18 mouse cellular contexts compared by ENCODE assay signal in genomic region chr4:127535630-127536029, GRCm38 (mm10).
DNase-seq lines count a peak whose midpoint lies in the region; ATAC-seq and TF ChIP-seq lines count a peak whose summit lies in the region.
"Had no signal": no experiment of that assay in that cellular context is flagged by ENCODE, and none has a peak within 500 bp of the region (broad histone marks: within the 10 kb centered on the region; RNA-seq: fewer than 3 reads in every experiment).

No protein-coding gene starts in this region.

- H3K79me2 ChIP-seq in MEL (ENCODE audit: control insufficient read depth, insufficient read depth, low read length, poor library complexity) = no peaks in the 10 kb centered on the region

- no peaks in the 10 kb centered on the region for H3K36me3 ChIP-seq in liver, postnatal 0 days (replicated peaks; ENCODE audit: insufficient read depth, low read length)
- no peaks in the 10 kb centered on the region for H3K36me3 ChIP-seq in MEL (ENCODE audit: control insufficient read depth in 1 of 2, insufficient read depth in 2 of 2, low read length in 2 of 2)
- no peaks in the 10 kb centered on the region for H3K36me3 ChIP-seq in testis, adult 2 months (ENCODE audit: control insufficient read depth, insufficient read depth, low read length)
- H3K36me3 ChIP-seq: forebrain, embryonic 15.5 days; limb, embryonic 13.5 days; neural tube, embryonic 12.5 days had no signal

- no peaks in the 10 kb centered on the region for H3K27me3 ChIP-seq in liver, postnatal 0 days (ENCODE audit: insufficient read depth, low read length)
- no peaks in the 10 kb centered on the region for H3K27me3 ChIP-seq in MEL (ENCODE audit: control insufficient read depth in 1 of 2, insufficient read depth in 2 of 2, low read length in 2 of 2)
- H3K27me3 ChIP-seq in testis, adult 2 months (ENCODE audit: control insufficient read depth, insufficient read depth, low read length) = no peaks in the 10 kb centered on the region
- H3K27me3 ChIP-seq: forebrain, embryonic 15.5 days; limb, embryonic 13.5 days; neural tube, embryonic 12.5 days had no signal

- H3K9ac ChIP-seq in liver, postnatal 0 days (replicated peaks) = no peak overlapping the region
- H3K9ac ChIP-seq in MEL (ENCODE audit: control insufficient read depth, low read depth, low read length, poor library complexity, severe bottlenecking) = no peak overlapping the region
- H3K9ac ChIP-seq: forebrain, embryonic 15.5 days; limb, embryonic 13.5 days; neural tube, embryonic 12.5 days had no signal

- H3K9me3 ChIP-seq in liver, postnatal 0 days (ENCODE audit: low read length) = 0 out of 2 replicates have a peak, but pooled peaks cover 4% of the 10 kb centered on the region
- no peaks in the 10 kb centered on the region for H3K9me3 ChIP-seq in MEL (replicated peaks; ENCODE audit: insufficient read depth, low read length)
- H3K9me3 ChIP-seq: forebrain, embryonic 15.5 days; limb, embryonic 13.5 days; neural tube, embryonic 12.5 days had no signal

- no peak for TF ChIP-seq POLR2A in MEL (IDR thresholded peaks at IDR 0.05; ENCODE audit: control insufficient read depth in 1 of 2, insufficient read depth in 1 of 2, low read depth in 1 of 2, low read length in 2 of 2, poor library complexity in 1 of 2)
- no peak for TF ChIP-seq POLR2A in testis, adult 2 months (IDR thresholded peaks at IDR 0.05; ENCODE audit: control insufficient read depth, low read depth, low read length)

- intact Hi-C loops in gastrocnemius, adult 2 months (cut with DNase I) = no loop called here
- intact Hi-C loops in gastrocnemius, postnatal 36 days (cut with DNase I) = no loop called here

- no peak overlapping the region for H3K27ac ChIP-seq in gastrocnemius, adult 2 months
- no peak overlapping the region for H3K27ac ChIP-seq in liver, postnatal 0 days (ENCODE audit: low read depth)
- no peak overlapping the region for H3K27ac ChIP-seq in MEL (ENCODE audit: control insufficient read depth, low read depth, low read length)
- no peak overlapping the region for H3K27ac ChIP-seq in testis, adult 2 months (ENCODE audit: control insufficient read depth, insufficient read depth, low read depth, low read length)
- H3K27ac ChIP-seq: forebrain, embryonic 15.5 days; limb, embryonic 13.5 days; neural tube, embryonic 12.5 days had no signal

- peak; percentile 45 for TF ChIP-seq CTCF in gastrocnemius, adult 2 months (IDR thresholded peaks at IDR 0.05)
- peak; percentile 56 for TF ChIP-seq CTCF in liver, postnatal 0 days (IDR thresholded peaks at IDR 0.05; ENCODE audit: low read depth)
- TF ChIP-seq CTCF in MEL (IDR thresholded peaks at IDR 0.05 in 2 of 3, conservative IDR thresholded peaks at IDR 0.05 in 1 of 3; ENCODE audit: control insufficient read depth in 1 of 3, insufficient read depth in 1 of 3, low read depth in 2 of 3, low read length in 3 of 3, poor library complexity in 1 of 3, severe bottlenecking in 1 of 3) = peak; percentile 14 to 41 (median 37); a peak in 5 of 6 replicates
- TF ChIP-seq CTCF in testis, adult 2 months (IDR thresholded peaks at IDR 0.05; ENCODE audit: control insufficient read depth, insufficient read depth, insufficient replicate concordance, low read depth, low read length) = peak; percentile 72; the same call in 1 of the 2 replicates

- no peaks in the 10 kb centered on the region for H3K4me1 ChIP-seq in liver, postnatal 0 days (ENCODE audit: insufficient read depth)
- H3K4me1 ChIP-seq in MEL (ENCODE audit: control insufficient read depth in 1 of 2, insufficient read depth in 2 of 2, low read length in 2 of 2) = no peaks in the 10 kb centered on the region
- peaks cover 4% of the 10 kb centered on the region for H3K4me1 ChIP-seq in testis, adult 2 months (ENCODE audit: control insufficient read depth, insufficient read depth, low read length)
- H3K4me1 ChIP-seq: forebrain, embryonic 15.5 days; limb, embryonic 13.5 days; neural tube, embryonic 12.5 days had no signal

- WGBS in liver, postnatal 0 days (ENCODE audit: insufficient replicate concordance) = 75% methylated on average over 7 of the region's 7 CpGs

- H3K4me2 ChIP-seq in liver, postnatal 0 days (ENCODE audit: low read depth, low read length) = no peak overlapping the region
- H3K4me2 ChIP-seq: forebrain, embryonic 15.5 days; heart, embryonic 11.5 days; limb, embryonic 13.5 days; neural tube, embryonic 12.5 days had no signal

- TF ChIP-seq RAD21 in MEL (IDR thresholded peaks at IDR 0.05; ENCODE audit: low read depth, low read length) = no peak; the same call in 1 of the 2 replicates

- no peak for ATAC-seq in liver, postnatal 0 days
- ATAC-seq: forebrain, embryonic 15.5 days; intestine, embryonic 16.5 days had no signal

- TF ChIP-seq EP300 in liver, postnatal 0 days (IDR thresholded peaks at IDR 0.05; ENCODE audit: low read depth) = no peak
- no peak for TF ChIP-seq EP300 in MEL (IDR thresholded peaks at IDR 0.05; ENCODE audit: low read depth in 1 of 2, low read length in 2 of 2)

- no peak overlapping the region for H3K4me3 ChIP-seq in gastrocnemius, adult 2 months
- no peak overlapping the region for H3K4me3 ChIP-seq in liver, postnatal 0 days (ENCODE audit: low read depth, low read length)
- H3K4me3 ChIP-seq in MEL (ENCODE audit: control insufficient read depth in 1 of 2, insufficient read depth in 1 of 2, low read depth in 2 of 2, low read length in 2 of 2) = no peak overlapping the region
- H3K4me3 ChIP-seq in testis, adult 2 months (ENCODE audit: control insufficient read depth, low read depth, low read length) = no peak overlapping the region
- H3K4me3 ChIP-seq: forebrain, embryonic 15.5 days; limb, embryonic 13.5 days; neural tube, embryonic 12.5 days had no signal

- DNase-seq in gastrocnemius, adult 2 months = no peak
- no peak for DNase-seq in gastrocnemius, postnatal 36 days
- no peak for DNase-seq in liver, postnatal 0 days
- no peak for DNase-seq in liver
- DNase-seq in MEL (ENCODE audit: low read depth, low spot score) = peak; percentile 3
- no peak for DNase-seq in natural killer cell, adult 2 months (ENCODE audit: low spot score in 2 of 2)
- no peak for DNase-seq in right cerebral cortex, adult 18-20 months
- DNase-seq: cerebellum, adult 18-20 months; gastrocnemius, postnatal 10 days; kidney, postnatal 4 days; lung, postnatal 36 days; midbrain, embryonic 14.5 days had no signal

TF ChIP-seq in MEL, 35 proteins besides CTCF, POLR2A, EP300 and RAD21:
- TF ChIP-seq MAX (IDR thresholded peaks at IDR 0.05; ENCODE audit: low read length) (no peak), UBTF (IDR thresholded peaks at IDR 0.05; ENCODE audit: borderline replicate concordance, insufficient read depth, low read depth, low read length) (no peak), CHD2 (IDR thresholded peaks at IDR 0.05; ENCODE audit: low read length) (no peak), KAT2A (conservative IDR thresholded peaks at IDR 0.05; ENCODE audit: low read depth, low read length) (no peak), ZKSCAN1 (IDR thresholded peaks at IDR 0.05; ENCODE audit: low read depth, low read length) (no peak), ETS1 (IDR thresholded peaks at IDR 0.05; ENCODE audit: low read depth, low read length) (no peak), TAL1 (IDR thresholded peaks at IDR 0.05; ENCODE audit: low read length) (no peak), MEF2A (IDR thresholded peaks at IDR 0.05; ENCODE audit: extremely low read depth, insufficient replicate concordance, low read depth, low read length, poor library complexity, severe bottlenecking) (no peak), JUND (IDR thresholded peaks at IDR 0.05; ENCODE audit: low read depth, low read length) (no peak)
